Mouse (Mus musculus) kidney, adult 9 months (tissue): ENCODE results near the gene Slc22a7.

Source experiments
- DNase-seq: peaks from one replicate; pipeline ENCODE4 v3.0.0; 2022

Gene Slc22a7

GRCm38 (mm10) chr17:46433627-46434026 is 4.6 kb downstream of the Slc22a7 start:
- peak; percentile 65 for DNase-seq

GRCm38 (mm10) chr17:46428761-46429414 is 9.4 kb downstream of the Slc22a7 start, which contains the start of gene Crip3:
Crip3 (plus strand) TSS chr17:46428926.
- no peak for DNase-seq

- DNase-seq = no peak
Measured at GRCm38 (mm10) chr17:46426496-46426895, 11.8 kb downstream of the Slc22a7 start.

GRCm38 (mm10) chr17:46419717-46420116 is 18.5 kb downstream of the Slc22a7 start:
- DNase-seq = no peak

- DNase-seq = no peak
Measured at GRCm38 (mm10) chr17:46418628-46419027, 19.6 kb downstream of the Slc22a7 start.

- DNase-seq = no peak
Measured at GRCm38 (mm10) chr17:46408478-46408877, 29.8 kb downstream of the Slc22a7 start.

- DNase-seq = no peak
Measured at GRCm38 (mm10) chr17:46394631-46395030, 43.6 kb downstream of the Slc22a7 start.

GRCm38 (mm10) chr17:46393012-46393411 is 45.2 kb downstream of the Slc22a7 start:
- DNase-seq = peak; percentile 61

- no peak for DNase-seq
Measured at GRCm38 (mm10) chr17:46388200-46388599, 50.1 kb downstream of the Slc22a7 start.

GRCm38 (mm10) chr17:46384061-46384801 is 54.0 kb downstream of the Slc22a7 start:
- DNase-seq = peak; percentile 42

- DNase-seq = peak; percentile 98
Measured at GRCm38 (mm10) chr17:46383294-46384060, 54.8 kb downstream of the Slc22a7 start, which contains the start of gene Zfp318. Zfp318 (plus strand) TSS chr17:46383731.
